Mouse (Mus musculus): ENCODE data around the gene Twnk. TPM values are rescaled to one million over a fixed set of nuclear protein-coding genes. Genes with fewer than 3 reads are reported as not detected.
"Not testable (repeated sequence)": the region's sequence is repeated elsewhere in the genome, so short reads cannot be mapped to it uniquely, and the experiment has no call there.

Gene Twnk
- polyA plus RNA-seq, 1 experiment from 2014 or later, result 10.4 TPM

DNA sequence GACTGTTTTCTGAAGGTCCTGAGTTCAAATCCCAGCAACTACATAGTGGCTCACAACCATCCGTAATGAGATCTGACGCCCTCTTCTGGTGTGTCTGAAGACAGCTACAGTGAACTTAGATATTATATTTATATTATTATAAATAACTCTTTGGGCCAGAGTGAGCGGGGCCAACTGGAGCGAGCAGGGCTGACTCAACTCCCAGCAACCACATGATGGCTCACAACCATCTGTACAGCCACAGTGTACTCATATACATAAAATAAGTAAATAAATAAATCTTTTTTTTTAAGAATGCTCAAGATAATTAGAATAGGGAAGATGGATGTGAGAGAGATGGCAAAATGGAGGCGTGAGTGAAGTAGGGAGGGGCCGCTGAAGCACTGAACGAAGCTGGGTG lies 32.7 kb downstream of the Twnk start:
- not testable (repeated sequence) for H3K4me2 ChIP-seq; H3K4me1 ChIP-seq (replicated peaks); H3K4me3 ChIP-seq (replicated peaks); H3K36me3 ChIP-seq (replicated peaks); H3K9me3 ChIP-seq (replicated peaks); H3K9ac ChIP-seq; H3K27ac ChIP-seq (replicated peaks); ATAC-seq (ENCODE audit: insufficient read depth)
- WGBS (ENCODE audit: insufficient replicate concordance), result 72% methylated on average over 7 of the region's 7 CpGs
- H3K27me3 ChIP-seq, result peaks cover 53% of the 10 kb centered on the region

DNA sequence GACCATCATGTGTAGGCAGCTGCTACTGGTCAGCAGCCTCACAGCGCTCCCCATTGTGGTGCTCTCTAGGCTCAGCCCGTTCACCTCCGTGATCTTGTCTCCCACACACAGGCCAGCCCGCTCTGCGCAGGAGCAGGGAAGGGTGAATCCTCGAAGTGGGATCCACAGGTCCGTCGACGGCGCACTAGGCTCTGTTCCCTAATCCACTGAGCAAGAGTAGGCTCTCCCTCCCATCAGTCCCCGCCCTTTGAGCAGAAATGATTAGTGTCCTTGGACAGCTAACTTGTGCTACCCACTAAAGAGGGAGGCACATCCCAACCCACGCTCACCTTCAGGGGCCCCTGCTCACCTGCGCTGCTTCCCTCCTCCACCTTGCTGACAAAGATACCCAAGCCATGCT lies 34.8 kb downstream of the Twnk start:
- H3K27me3 ChIP-seq, result peaks cover 73% of the 10 kb centered on the region
- 54% methylated on average over 13 of the region's 13 CpGs for WGBS (ENCODE audit: insufficient replicate concordance)

DNA sequence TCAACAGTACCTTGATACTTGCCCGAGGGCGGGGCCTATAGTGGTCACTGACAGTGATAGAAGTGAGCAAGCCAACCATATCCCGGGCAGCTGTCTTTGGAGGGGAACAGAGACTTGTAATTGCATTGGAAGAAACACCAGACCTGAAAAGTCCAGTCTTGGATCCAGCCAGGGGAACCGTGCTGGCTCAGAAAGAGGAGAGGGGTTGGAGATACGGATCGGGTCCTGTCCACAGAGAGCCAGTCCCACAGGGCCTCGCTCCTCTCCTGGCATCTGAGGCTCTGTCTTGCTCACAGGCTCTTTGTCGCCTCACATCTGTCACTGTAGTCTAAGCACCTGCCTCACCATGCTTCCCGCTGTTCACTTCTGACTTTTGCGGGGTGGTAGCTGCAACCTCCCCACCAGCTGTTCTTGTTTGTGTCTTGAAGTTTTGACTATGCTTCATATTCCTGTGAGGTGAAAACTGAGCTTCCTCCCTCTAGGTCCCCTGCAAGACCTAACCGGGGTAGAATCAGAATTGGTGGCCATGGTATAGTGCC lies 39.0 kb downstream of the Twnk start:
- WGBS (ENCODE audit: insufficient replicate concordance), result 57% methylated on average over 11 of the region's 11 CpGs

More for the DNA sequence above, 34.8 kb downstream of the Twnk start:
- no peaks in the 10 kb centered on the region for H3K4me1 ChIP-seq (replicated peaks)
- H3K4me3 ChIP-seq (replicated peaks), result no peak overlapping the region
- no peak overlapping the region for H3K9ac ChIP-seq
- H3K9me3 ChIP-seq (replicated peaks), result no peaks in the 10 kb centered on the region
- no peak for ATAC-seq (ENCODE audit: insufficient read depth)
- H3K4me2 ChIP-seq, result no peak overlapping the region
- H3K27ac ChIP-seq (replicated peaks), result no peak overlapping the region
- no peaks in the 10 kb centered on the region for H3K36me3 ChIP-seq (replicated peaks)

DNA sequence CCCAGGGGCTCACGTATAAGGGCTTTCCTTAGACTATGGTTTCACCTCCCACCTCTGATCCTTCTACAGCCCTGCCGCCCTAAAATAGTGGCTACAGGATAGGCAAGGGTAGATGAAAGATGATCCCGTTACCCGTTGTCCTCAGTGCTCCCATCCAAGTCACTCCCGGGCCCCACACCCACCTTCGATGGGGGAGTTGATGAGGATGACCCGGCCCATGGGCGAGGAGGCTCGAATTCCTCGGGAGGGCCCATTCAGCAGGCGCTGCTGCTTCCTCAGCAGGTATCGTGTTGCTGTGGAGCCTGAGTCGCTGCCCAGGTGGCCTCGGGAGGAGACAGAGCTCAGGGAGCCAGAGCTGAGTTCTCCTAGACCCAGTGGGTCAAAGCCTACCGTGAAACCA lies 39.8 kb downstream of the Twnk start:
- H3K4me3 ChIP-seq (replicated peaks), result no peak overlapping the region
- 32% methylated on average over 15 of the region's 15 CpGs for WGBS (ENCODE audit: insufficient replicate concordance)
- no peaks in the 10 kb centered on the region for H3K36me3 ChIP-seq (replicated peaks)
- no peak for ATAC-seq (ENCODE audit: insufficient read depth)
- H3K27me3 ChIP-seq, result peaks cover 69% of the 10 kb centered on the region
- peaks cover 33% of the 10 kb centered on the region for H3K4me1 ChIP-seq (replicated peaks)
- H3K4me2 ChIP-seq, result no peak overlapping the region
- no peak overlapping the region for H3K9ac ChIP-seq
- no peaks in the 10 kb centered on the region for H3K9me3 ChIP-seq (replicated peaks)
- no peak overlapping the region for H3K27ac ChIP-seq (replicated peaks)

More for the DNA sequence above, 39.0 kb downstream of the Twnk start:
- Histone ChIP-seq H3K9ac (no peak overlapping the region), H3K27ac (replicated peaks) (no peak overlapping the region), H3K36me3 (replicated peaks) (no peaks in the 10 kb centered on the region), H3K4me3 (replicated peaks) (no peak overlapping the region), H3K27me3 (peaks cover 77% of the 10 kb centered on the region), H3K4me2 (no peak overlapping the region), H3K9me3 (replicated peaks) (no peaks in the 10 kb centered on the region), H3K4me1 (replicated peaks) (peaks cover 33% of the 10 kb centered on the region)
- ATAC-seq (ENCODE audit: insufficient read depth), result no peak

DNA sequence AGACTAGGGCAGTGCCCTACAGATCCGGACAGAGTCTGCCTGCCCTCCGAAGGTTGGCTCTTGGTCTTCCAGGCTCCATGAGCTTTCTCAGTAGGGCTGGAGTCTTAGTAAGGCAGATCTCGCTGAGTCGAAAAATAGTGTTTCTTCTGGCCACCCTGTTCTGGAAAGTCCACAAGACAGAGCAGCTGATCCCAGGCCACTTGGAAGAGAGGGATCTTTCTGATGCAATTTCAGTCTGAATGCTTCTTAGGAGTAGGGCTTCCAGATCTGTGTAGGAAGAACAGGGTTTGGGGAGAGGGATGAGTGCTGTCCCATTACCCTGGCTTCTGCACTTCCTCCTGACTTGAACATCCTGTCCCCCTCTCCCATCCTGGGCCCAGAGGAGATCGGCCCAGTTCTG lies 40.2 kb downstream of the Twnk start, which contains the start of gene Pdzd7:
Gene Pdzd7 (minus strand): TSS at position 67 of the 400 bp plus-strand sequence.
- WGBS (ENCODE audit: insufficient replicate concordance), result 55% methylated on average over 5 of the region's 5 CpGs
- no peak for ATAC-seq (ENCODE audit: insufficient read depth)
- Histone ChIP-seq H3K4me1 (replicated peaks) (peaks cover 33% of the 10 kb centered on the region), H3K27me3 (peaks cover 65% of the 10 kb centered on the region), H3K36me3 (replicated peaks) (no peaks in the 10 kb centered on the region), H3K9ac (no peak within 1 kb of the TSS), H3K9me3 (replicated peaks) (no peaks in the 10 kb centered on the region), H3K27ac (replicated peaks) (no peak within 1 kb of the TSS), H3K4me2 (peak within 1 kb of the TSS; percentile 89), H3K4me3 (replicated peaks) (peak within 1 kb of the TSS; percentile 64)

DNA sequence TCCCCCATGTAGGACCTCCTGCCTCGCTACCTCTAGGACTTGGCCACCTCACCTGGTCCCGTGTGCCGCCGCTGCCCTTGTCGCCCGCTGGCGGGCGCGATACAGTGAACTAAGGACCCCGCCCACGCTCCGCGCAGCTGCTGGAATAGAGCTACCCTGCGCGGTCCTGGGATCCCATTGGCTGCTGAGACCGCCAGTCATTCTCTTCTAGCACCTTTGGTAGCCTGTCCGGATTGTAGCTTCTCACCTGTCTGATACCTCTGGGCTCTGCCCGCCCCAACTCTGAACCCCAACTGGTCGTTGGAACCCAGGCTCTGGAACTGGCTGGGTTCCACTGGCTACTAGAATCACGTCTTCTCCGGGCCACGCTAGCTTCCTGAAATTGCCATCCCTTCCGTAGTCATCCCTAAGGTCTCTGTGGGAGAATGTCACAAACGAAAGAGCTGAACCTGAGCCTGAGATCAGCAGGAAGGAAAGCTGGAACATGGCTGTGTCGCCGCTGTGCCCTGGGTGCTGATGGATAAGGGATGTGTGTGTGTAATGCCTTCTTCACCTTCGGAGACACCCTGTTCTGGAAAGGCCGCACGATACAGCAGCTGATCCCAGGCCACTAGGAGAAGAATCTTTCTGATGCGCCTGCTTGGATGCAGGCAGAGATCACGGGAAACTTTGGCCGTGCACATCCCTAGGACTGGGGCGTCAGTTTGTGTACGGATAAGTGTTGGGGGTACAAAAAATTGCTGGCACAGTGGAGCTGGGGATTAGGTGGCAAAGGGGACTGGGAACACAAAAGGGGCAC lies 41.3 kb downstream of the Twnk start:
- Histone ChIP-seq H3K27me3 (peaks cover 55% of the 10 kb centered on the region), H3K4me2 (peak overlapping the region; percentile 89), H3K4me3 (replicated peaks) (peak overlapping the region; percentile 64), H3K9ac (peak overlapping the region; percentile 59), H3K4me1 (replicated peaks) (peaks cover 33% of the 10 kb centered on the region), H3K9me3 (replicated peaks) (no peaks in the 10 kb centered on the region), H3K27ac (replicated peaks) (peak overlapping the region; percentile 82), H3K36me3 (replicated peaks) (no peaks in the 10 kb centered on the region)
- peak; percentile 8; the same call in 1 of the 2 replicates for ATAC-seq (ENCODE audit: insufficient read depth)
- 4% methylated on average over 34 of the region's 34 CpGs for WGBS (ENCODE audit: insufficient replicate concordance)

DNA sequence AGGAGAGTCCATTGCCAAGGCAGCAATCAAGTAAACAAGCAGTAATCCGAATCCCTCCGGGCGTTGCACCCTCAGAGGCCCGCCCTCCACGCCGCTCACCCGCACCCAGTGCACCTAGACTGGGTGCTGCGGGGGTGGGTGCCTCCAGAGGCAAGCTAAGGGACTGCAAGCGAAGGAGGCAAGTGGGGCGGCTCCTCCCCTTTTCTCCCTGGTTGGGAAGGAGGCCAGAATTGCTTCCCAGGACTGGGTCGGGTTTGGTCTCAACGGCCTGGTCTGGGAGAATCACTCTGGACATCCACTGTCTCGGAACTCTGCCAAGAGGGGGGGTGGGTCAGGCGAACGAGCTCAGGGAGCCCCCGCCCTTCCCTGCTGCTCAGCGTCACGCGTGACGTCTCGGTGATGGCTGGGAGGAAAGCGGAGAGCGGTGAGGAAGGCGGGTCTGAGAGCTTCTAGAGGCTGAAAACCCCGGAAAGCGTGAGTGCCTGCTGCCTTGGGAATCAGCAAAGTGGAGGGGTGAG lies 42.0 kb downstream of the Twnk start, which contains the start of gene Sfxn3:
Gene Sfxn3 (plus strand): TSS at position 87 of the 518 bp plus-strand sequence.
- H3K9me3 ChIP-seq (replicated peaks), result no peaks in the 10 kb centered on the region
- WGBS (ENCODE audit: insufficient replicate concordance), result under 1% methylated on average over 26 of the region's 26 CpGs
- H3K27me3 ChIP-seq, result peaks cover 48% of the 10 kb centered on the region
- peak within 1 kb of the TSS; percentile 89 for H3K4me2 ChIP-seq
- peaks cover 33% of the 10 kb centered on the region for H3K4me1 ChIP-seq (replicated peaks)
- H3K9ac ChIP-seq, result peak within 1 kb of the TSS; percentile 59
- H3K4me3 ChIP-seq (replicated peaks), result peak within 1 kb of the TSS; percentile 64
- peak; percentile 86 for ATAC-seq (ENCODE audit: insufficient read depth)
- peak within 1 kb of the TSS; percentile 82 for H3K27ac ChIP-seq (replicated peaks)
- no peaks in the 10 kb centered on the region for H3K36me3 ChIP-seq (replicated peaks)

DNA sequence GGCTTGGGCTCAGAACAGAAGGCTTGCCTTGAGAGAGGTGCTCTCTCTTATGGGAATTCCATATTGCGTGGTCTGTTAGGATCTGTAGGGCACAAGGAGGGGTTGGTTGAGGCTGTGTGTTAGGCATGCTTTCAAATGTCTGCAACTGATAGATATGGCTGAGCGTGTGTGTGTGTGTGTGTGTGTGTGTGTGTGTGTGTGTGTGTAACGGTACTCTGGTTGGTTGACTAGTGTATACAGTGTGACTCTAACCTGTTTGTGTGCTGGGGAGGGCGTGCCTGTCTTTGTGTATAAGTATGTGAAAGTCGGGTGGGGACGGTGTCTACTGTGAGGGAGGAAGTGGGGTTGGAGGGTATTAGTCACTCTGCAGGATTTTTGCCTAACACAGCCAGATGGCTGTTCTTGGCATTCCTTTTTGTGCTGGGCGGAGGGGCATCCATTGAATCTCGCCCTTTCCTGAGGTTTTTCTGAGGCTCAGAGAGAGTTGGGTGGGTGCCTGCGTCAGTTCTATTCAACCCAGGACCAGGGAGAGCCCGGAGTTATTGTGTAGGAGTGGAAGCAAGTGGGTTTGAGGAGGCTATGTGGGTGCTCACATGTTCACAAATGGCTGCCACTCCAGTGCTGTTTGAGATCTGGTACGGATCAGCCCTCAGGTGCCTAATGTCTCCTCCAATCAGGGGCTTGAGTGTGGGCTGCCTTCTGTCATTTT lies 42.6 kb downstream of the Twnk start:
- ATAC-seq (ENCODE audit: insufficient read depth), result peak; percentile 69
- Histone ChIP-seq H3K27ac (replicated peaks) (peak overlapping the region; percentile 82), H3K9ac (peak overlapping the region; percentile 59), H3K27me3 (peaks cover 43% of the 10 kb centered on the region), H3K4me3 (replicated peaks) (peak overlapping the region; percentile 64), H3K4me2 (peak overlapping the region; percentile 89), H3K36me3 (replicated peaks) (no peaks in the 10 kb centered on the region), H3K4me1 (replicated peaks) (peaks cover 33% of the 10 kb centered on the region), H3K9me3 (replicated peaks) (no peaks in the 10 kb centered on the region)
- WGBS (ENCODE audit: insufficient replicate concordance), result 20% methylated on average over 11 of the region's 11 CpGs

DNA sequence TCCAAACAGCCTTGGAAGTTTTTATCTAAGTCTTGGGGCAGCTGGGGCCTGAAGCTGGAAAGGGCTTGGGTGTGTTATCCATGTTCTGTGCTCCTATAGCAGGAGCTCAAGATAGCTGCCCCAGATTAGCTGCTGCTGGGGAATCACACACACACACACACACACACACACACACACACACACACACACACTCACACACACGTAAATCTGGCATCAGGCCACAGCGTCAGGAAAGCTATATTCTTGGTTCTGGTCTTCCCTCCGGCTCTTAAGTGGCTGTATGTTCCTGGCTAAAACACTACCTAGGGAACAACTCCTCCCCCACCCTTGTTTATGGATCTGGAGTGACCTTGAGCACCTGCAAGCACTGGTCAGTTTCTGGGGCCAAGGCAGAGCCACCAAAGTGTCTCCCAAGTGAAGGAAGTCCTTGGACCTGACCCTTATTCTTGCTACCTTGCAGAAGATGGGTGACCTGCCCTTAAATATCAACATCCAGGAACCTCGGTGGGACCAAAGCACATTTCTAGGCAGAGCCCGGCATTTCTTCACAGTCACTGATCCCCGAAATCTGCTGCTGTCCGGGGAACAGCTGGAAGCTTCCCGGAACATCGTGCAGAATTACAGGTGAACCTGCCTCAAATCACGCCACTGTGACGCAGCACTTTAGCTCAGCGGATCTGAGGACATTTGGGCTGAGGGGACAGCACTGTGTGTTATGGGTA lies 43.3 kb downstream of the Twnk start:
- Histone ChIP-seq H3K27me3 (peaks cover 36% of the 10 kb centered on the region), H3K9me3 (replicated peaks) (no peaks in the 10 kb centered on the region), H3K27ac (replicated peaks) (no peak overlapping the region), H3K4me2 (peak overlapping the region; percentile 89), H3K4me1 (replicated peaks) (peaks cover 33% of the 10 kb centered on the region), H3K4me3 (replicated peaks) (peak overlapping the region; percentile 64; the same call in 1 of the 2 replicates), H3K36me3 (replicated peaks) (no peaks in the 10 kb centered on the region), H3K9ac (0 out of 2 replicates have a peak overlapping the region, but pooled peaks have one; percentile 59)
- 70% methylated on average over 12 of the region's 12 CpGs for WGBS (ENCODE audit: insufficient replicate concordance)
- no peak for ATAC-seq (ENCODE audit: insufficient read depth)

DNA sequence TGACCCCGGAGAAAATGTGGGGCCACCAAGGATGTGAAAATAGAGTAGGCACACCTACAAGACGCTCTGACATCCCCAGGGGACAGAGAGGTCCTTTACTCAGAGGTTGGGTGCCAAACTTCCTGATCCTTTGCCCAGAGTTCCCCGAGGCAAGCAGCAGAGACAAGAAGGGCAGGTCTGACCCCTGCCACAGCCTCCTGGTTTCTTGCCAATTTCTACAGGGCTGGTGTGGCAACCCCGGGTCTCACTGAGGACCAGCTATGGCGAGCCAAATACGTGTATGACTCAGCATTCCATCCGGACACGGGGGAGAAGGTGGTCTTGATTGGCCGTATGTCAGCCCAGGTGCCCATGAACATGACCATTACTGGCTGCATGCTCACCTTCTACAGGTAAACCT lies 44.1 kb downstream of the Twnk start:
- WGBS (ENCODE audit: insufficient replicate concordance), result 65% methylated on average over 9 of the region's 9 CpGs
- H3K36me3 ChIP-seq (replicated peaks), result no peaks in the 10 kb centered on the region
- H3K4me3 ChIP-seq (replicated peaks), result no peak overlapping the region
- no peak overlapping the region for H3K9ac ChIP-seq
- H3K27ac ChIP-seq (replicated peaks), result no peak overlapping the region
- H3K9me3 ChIP-seq (replicated peaks), result no peaks in the 10 kb centered on the region
- no peak for ATAC-seq (ENCODE audit: insufficient read depth)
- peaks cover 29% of the 10 kb centered on the region for H3K27me3 ChIP-seq
- H3K4me1 ChIP-seq (replicated peaks), result peaks cover 33% of the 10 kb centered on the region
- no peak overlapping the region for H3K4me2 ChIP-seq
